Mouse (Mus musculus) megakaryocyte, embryonic 14.5 days (primary cell): ENCODE measurements around the gene Acta1.

Source experiments
- FLI1 ChIP-seq: IDR thresholded peaks from 2 replicates; pipeline ENCODE4 v1.6.1; 2012; ENCODE audit warnings: low read length, inconsistent platforms, mixed read lengths
- GATA1 ChIP-seq: IDR thresholded peaks from 3 replicates; pipeline ENCODE4 v1.6.1; 2012; ENCODE audit warnings: mixed read lengths, low read length, inconsistent platforms, borderline replicate concordance

GRCm38 (mm10) chr8:123896774-123897173, 2.2 kb upstream of the Acta1 start:
- TF ChIP-seq GATA1 (no peak), FLI1 (no peak)
